Mouse (Mus musculus) liver, postnatal 0 days (tissue): Measurements from ENCODE around the gene Camta1. TPM values are rescaled to one million over a fixed set of nuclear protein-coding genes. Genes with fewer than 3 reads are reported as not detected.

Experiments used
- ATAC-seq: fragments of 200-750 bp; cut with Nextera tagmentation; 2 replicates; pipeline ENCODE4 v1.8.0; 2017; ENCODE audit warnings: mild to moderate bottlenecking, moderate library complexity
- DNase-seq: peaks from one replicate; pipeline ENCODE4 v3.0.0-alpha.2; 2016
- H3K27ac ChIP-seq: fragments of 300-500 bp; sonication (generic); 2 replicates; pipeline ENCODE4 v1.5.1; 2014; ENCODE audit warnings: antibody characterized with exemption, moderate library complexity, mild to moderate bottlenecking, low read depth
- H3K27me3 ChIP-seq: fragments of 300-500 bp; sonication (generic); 2 replicates; pipeline ENCODE4 v1.6.1; 2014; ENCODE audit warnings: low read length, control low read depth, mixed read lengths; ENCODE audit not compliant: insufficient read depth
- H3K36me3 ChIP-seq: fragments of 300-500 bp; sonication (generic); replicated peaks from 2 replicates; pipeline ENCODE4 v1.6.1; 2014; ENCODE audit warnings: mild to moderate bottlenecking, control low read depth, low read length, moderate library complexity, mixed read lengths; ENCODE audit not compliant: insufficient read depth
- H3K4me1 ChIP-seq: fragments of 300-500 bp; sonication (generic); 2 replicates; pipeline ENCODE4 v1.6.1; 2014; ENCODE audit warnings: antibody characterized with exemption, mild to moderate bottlenecking, control low read depth; ENCODE audit not compliant: insufficient read depth
- H3K4me2 ChIP-seq: fragments of 300-500 bp; sonication (generic); 2 replicates; pipeline ENCODE4 v1.6.1; 2014; ENCODE audit warnings: low read depth, mild to moderate bottlenecking, low read length, moderate library complexity, mixed read lengths
- H3K4me3 ChIP-seq: fragments of 300-500 bp; sonication (generic); 2 replicates; pipeline ENCODE4 v1.5.1; 2014; ENCODE audit warnings: low read depth, low read length
- H3K9ac ChIP-seq: fragments of 300-500 bp; sonication (generic); replicated peaks from 2 replicates; pipeline ENCODE4 v1.6.1; 2014; ENCODE audit warnings: mild to moderate bottlenecking, moderate library complexity
- H3K9me3 ChIP-seq: fragments of 300-500 bp; sonication (generic); 2 replicates; pipeline ENCODE4 v1.6.1; 2016; ENCODE audit warnings: mild to moderate bottlenecking, control low read depth, low read length, mixed read lengths
- CTCF ChIP-seq: sonication (generic); IDR thresholded peaks from 2 replicates; pipeline ENCODE4 v1.5.1; 2016; ENCODE audit warnings: antibody characterized with exemption, low read depth
- EP300 ChIP-seq: IDR thresholded peaks from 2 replicates; pipeline ENCODE4 v1.6.1; 2016; ENCODE audit warnings: antibody characterized with exemption, low read depth, mild to moderate bottlenecking
- WGBS: fragments of 180-500 bp; shearing (Covaris S2); extraction: QIAGEN DNeasy Blood & Tissue Kit; methylation state at CpG from one replicate; pipeline ENCODE4 v1.1.7; 2014; ENCODE audit not compliant: insufficient replicate concordance; 5-methylcytosine and 5-hydroxymethylcytosine counted together
- polyA plus RNA-seq: library from polyadenylated mRNA; unstranded; fragments of >200 nt; fragmentation: Nextera tagmentation; extraction: Ambion mirVana; gene quantifications from 2 replicates; pipeline ENCODE4 v1.2.1, GENCODE M21; 2015

Camta1 gene
- polyA plus RNA-seq, 1 experiment from 2014 or later: 48.3 TPM

DNA sequence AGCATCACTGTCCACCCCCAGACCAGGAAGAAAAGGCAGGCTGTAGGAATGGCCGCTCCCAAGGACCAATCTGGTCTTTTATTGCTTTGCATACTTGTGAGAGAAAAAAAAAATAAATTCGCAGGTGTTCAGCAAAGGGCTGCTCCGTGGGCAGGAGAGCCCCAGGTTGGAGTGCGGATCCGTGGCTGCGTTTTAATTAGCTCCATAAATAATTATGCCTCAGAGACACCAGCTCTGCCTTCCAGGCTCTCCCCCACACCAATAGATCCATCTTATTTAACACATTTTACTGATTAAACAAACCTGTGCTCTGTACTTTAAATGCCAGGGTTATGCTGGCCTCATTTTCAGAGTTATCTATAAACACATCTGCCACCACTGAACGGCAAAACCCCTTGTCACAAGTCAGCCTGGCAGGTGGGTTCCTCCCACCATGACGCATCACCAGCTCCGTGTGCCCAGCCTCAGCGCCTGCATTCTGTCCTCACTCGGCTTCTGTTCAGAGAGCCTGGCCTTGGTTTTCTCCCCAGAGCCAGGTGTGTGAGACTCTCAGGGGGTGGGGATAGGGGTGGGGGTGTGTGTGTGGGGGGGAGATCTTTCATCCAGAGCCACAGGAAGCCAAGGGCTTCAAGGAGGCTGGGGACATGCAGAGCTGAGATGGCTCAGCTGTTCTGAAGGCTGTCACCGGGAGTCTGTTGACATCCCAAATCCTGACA, 475.5 kb downstream of the Camta1 start:
- Histone ChIP-seq H3K27me3 (no peaks in the 10 kb centered on the region), H3K9me3 (no peaks in the 10 kb centered on the region), H3K36me3 (no peaks in the 10 kb centered on the region), H3K4me2 (peak overlapping the region; percentile 72), H3K9ac (no peak overlapping the region), H3K4me3 (peak overlapping the region; percentile 40), H3K4me1 (0 out of 2 replicates have a peak, but pooled peaks cover 2% of the 10 kb centered on the region), H3K27ac (no peak overlapping the region)
- DNase-seq (no peak), ATAC-seq (no peak)
- no peak for TF ChIP-seq EP300
- no peak for TF ChIP-seq CTCF
- 19% methylated on average over 12 of the region's 12 CpGs for WGBS

DNA sequence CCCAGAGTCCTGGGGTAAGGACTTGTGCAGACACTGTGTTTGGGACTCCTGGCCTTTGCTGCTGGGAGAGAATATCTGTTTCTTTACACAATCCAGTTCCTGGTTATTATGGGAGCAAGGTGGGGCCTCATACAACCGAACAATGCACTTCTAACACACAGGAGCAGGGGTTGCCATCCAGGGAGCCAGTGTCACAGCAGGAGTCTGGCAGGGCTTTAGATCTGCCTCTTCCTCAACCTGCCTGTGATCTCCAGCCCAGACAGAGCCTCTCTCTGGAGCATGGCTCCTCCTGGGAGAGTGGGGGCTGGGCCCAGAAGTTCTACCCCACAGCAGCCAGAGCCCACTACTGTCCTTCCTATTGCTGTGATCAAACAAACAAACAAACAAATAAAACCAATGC, 483.9 kb downstream of the Camta1 start:
- H3K9ac ChIP-seq: no peak overlapping the region
- no peak for TF ChIP-seq CTCF
- no peak for TF ChIP-seq EP300
- no peaks in the 10 kb centered on the region for H3K27me3 ChIP-seq
- H3K9me3 ChIP-seq: no peaks in the 10 kb centered on the region
- no peak for DNase-seq
- no peaks in the 10 kb centered on the region for H3K4me1 ChIP-seq
- ATAC-seq: no peak
- H3K36me3 ChIP-seq: no peaks in the 10 kb centered on the region
- H3K4me3 ChIP-seq: no peak overlapping the region
- whole genome bisulfite sequencing: 47% methylated on average over 1 of the region's 1 CpGs
- H3K27ac ChIP-seq: no peak overlapping the region
- no peak overlapping the region for H3K4me2 ChIP-seq

DNA sequence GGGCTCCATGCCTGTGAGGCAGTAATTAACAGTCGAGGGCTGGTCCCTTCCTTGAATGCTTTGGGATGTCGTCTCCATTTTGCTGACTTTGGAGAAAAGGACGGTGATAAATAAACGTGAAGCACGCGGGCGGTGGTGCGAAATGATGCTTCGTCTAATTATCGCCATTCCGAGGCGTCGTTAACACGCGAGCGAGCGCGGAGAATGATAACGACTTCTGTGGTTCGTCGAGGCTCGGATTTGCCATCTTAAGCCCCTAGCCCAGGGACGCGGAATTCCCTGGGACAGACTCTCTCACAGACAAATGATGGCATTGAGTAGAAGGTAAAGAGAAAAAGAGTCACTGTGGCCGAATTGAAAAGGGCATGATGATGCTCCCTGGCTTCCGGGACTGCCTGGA, 485.4 kb downstream of the Camta1 start:
- Histone ChIP-seq H3K27me3 (no peaks in the 10 kb centered on the region), H3K4me1 (no peaks in the 10 kb centered on the region), H3K4me2 (no peak overlapping the region), H3K27ac (no peak overlapping the region), H3K9me3 (no peaks in the 10 kb centered on the region), H3K9ac (no peak overlapping the region), H3K36me3 (no peaks in the 10 kb centered on the region), H3K4me3 (no peak overlapping the region)
- 89% methylated on average over 26 of the region's 26 CpGs for WGBS
- DNase-seq (no peak), ATAC-seq (no peak)
- TF ChIP-seq EP300 (no peak), CTCF (no peak)

DNA sequence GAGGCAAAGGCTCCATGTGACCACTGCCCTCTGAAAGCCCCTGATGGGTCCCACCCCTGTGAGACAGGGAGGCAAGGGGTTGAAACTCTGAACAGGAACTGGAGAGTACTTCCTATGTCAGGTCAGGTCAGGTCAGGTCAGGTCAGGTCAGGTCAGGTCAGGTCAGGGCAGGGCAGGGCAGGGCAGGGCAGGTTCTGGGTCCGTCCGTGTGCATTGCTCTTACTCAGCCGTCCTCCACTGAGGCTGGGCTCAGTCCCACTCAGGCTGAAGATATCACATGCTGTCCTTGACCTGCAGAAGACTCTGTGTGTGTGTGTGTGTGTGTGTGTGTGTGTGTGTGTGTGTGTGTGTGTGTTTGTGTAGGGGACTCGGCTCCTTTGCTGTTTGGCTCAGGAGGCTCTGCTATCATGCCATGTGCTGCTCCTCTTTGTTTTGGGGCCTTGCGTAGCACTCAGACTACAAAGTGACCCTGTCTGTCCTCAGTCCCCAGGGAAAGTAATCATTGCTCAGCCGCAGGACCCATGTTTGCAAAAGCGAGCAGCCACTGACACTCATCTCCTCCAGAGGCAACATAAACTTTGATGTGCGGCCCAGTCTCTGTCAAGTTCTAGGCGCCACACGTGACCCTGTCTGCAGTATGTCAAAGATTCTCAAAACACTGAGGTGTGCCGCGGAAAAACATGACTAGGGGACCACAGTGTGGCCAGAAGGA, 488.7 kb downstream of the Camta1 start:
- ATAC-seq (no peak), DNase-seq (no peak)
- Histone ChIP-seq H3K9me3 (no peaks in the 10 kb centered on the region), H3K36me3 (no peaks in the 10 kb centered on the region), H3K9ac (no peak overlapping the region), H3K4me2 (no peak overlapping the region), H3K4me3 (no peak overlapping the region), H3K4me1 (no peaks in the 10 kb centered on the region), H3K27ac (no peak overlapping the region), H3K27me3 (no peaks in the 10 kb centered on the region)
- 50% methylated on average over 12 of the region's 12 CpGs for WGBS
- TF ChIP-seq CTCF (no peak), EP300 (no peak)

DNA sequence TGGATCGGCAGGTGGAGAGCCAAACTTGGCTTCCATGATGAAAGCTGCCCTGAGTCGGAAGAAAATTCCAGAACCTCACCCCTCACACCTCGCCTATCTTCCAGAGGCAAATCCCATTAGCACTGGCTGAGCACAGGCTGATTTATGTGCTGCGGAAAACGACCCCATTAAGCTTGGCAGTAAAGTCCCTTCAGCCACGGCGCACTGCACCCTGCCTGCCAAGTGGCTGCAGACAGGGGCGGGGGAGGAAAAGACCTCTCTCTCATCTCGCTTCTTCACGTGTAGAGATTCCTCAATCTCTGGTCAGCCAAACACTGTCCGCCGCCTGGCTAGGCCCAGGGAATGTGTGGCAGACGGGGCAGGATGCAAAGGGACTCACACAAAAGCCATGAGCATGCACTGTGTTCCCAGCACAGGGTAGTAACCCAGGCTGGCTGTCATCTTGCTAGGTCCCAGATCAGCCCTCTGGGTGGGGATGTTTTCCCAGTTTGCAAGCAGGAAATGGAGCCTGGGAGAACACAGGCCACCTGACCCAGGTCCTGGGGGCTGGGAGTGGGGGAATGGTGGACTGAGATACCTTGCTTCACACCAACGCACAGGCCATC, 494.6 kb downstream of the Camta1 start:
- no peaks in the 10 kb centered on the region for H3K4me1 ChIP-seq
- no peak overlapping the region for H3K27ac ChIP-seq
- no peak overlapping the region for H3K4me2 ChIP-seq
- H3K9me3 ChIP-seq: no peaks in the 10 kb centered on the region
- no peak overlapping the region for H3K9ac ChIP-seq
- TF ChIP-seq CTCF: no peak
- TF ChIP-seq EP300: no peak
- no peak overlapping the region for H3K4me3 ChIP-seq
- ATAC-seq: no peak
- WGBS: 57% methylated on average over 14 of the region's 14 CpGs
- H3K27me3 ChIP-seq: no peaks in the 10 kb centered on the region
- no peak for DNase-seq
- no peaks in the 10 kb centered on the region for H3K36me3 ChIP-seq

DNA sequence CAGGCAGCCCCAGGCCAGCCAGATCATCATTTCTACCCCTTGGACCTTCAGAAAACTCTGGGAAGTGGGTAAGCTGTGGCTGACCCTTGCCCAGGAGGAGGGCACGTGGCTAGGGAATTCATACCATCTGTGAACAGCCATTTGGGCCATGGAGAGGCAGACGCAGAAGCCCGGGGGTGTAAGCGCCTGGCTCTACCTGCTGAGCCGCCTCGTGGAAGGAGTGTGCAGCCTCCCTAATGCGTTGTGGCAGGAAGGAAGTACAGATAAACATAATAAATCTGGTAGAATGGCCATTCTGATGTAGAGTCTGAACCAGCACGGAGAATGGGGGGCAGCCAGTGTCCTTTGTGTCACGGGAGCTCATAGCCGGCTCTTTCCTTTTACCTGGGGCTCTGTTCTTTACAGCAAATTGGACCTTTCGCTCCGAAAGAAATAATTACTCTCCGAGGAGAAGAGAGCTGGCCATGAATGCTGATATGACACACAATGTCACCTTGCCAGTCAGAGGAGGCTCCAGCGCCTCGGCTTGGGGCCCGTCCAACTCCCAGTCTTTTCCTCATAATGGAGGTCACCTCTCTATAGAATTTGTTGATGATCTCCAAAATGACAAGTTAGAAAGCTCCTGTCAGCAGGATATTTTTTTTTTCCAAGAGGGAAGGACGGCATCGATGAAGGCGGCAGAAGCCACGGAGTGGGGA, 500.6 kb downstream of the Camta1 start:
- WGBS: 64% methylated on average over 20 of the region's 20 CpGs
- TF ChIP-seq EP300 (no peak), CTCF (no peak)
- DNase-seq (no peak), ATAC-seq (no peak)
- no peak overlapping the region for H3K4me2 ChIP-seq
- no peaks in the 10 kb centered on the region for H3K27me3 ChIP-seq
- no peaks in the 10 kb centered on the region for H3K9me3 ChIP-seq
- H3K4me3 ChIP-seq: no peak overlapping the region
- no peaks in the 10 kb centered on the region for H3K4me1 ChIP-seq
- H3K27ac ChIP-seq: no peak overlapping the region
- H3K36me3 ChIP-seq: no peaks in the 10 kb centered on the region
- H3K9ac ChIP-seq: no peak overlapping the region
